Mouse (Mus musculus): ENCODE measurements at regions not wholly inside any gene's neighbourhood (a gene's known extent, or its start where the extent isn't known, plus 50 kb on each side); places are given as distances from the start of the nearest gene placed in this dataset.

GRCm38 (mm10) chr2:75146256-75146655, 320.7 kb downstream of the Mtx2 start:
- no peak overlapping the region for H3K4me3 ChIP-seq (ENCODE audit: insufficient read depth, poor library complexity, severe bottlenecking)
- no peaks in the 10 kb centered on the region for H3K79me3 ChIP-seq (ENCODE audit: low read depth)
- TF ChIP-seq USF1 (IDR thresholded peaks at IDR 0.05; ENCODE audit: low read depth) (no peak), MYOD1 (IDR thresholded peaks at IDR 0.05; ENCODE audit: control insufficient read depth, insufficient read length, low read depth) (no peak), FOSL1 (IDR thresholded peaks at IDR 0.05; ENCODE audit: insufficient read depth, low read length, poor library complexity, severe bottlenecking) (no peak), CEBPB (IDR thresholded peaks at IDR 0.05; ENCODE audit: low read depth) (no peak), CTCF (IDR thresholded peaks at IDR 0.05; ENCODE audit: control insufficient read depth, insufficient read depth, insufficient read length) (no peak), MAX (IDR thresholded peaks at IDR 0.05) (no peak), MYOG (IDR thresholded peaks at IDR 0.05; ENCODE audit: control insufficient read depth, extremely low read depth, insufficient read length) (no peak)
- no peaks in the 10 kb centered on the region for H3K79me2 ChIP-seq (ENCODE audit: control insufficient read depth, insufficient read depth)
- H3K27me3 ChIP-seq (ENCODE audit: control insufficient read depth, insufficient read depth, insufficient read length): peaks cover 9% of the 10 kb centered on the region
- H3K36me3 ChIP-seq (ENCODE audit: control insufficient read depth, insufficient read depth): no peaks in the 10 kb centered on the region
- H3ac ChIP-seq (ENCODE audit: control insufficient read depth, insufficient read length, low read depth): no peak overlapping the region

- H3K4me3 ChIP-seq (ENCODE audit: insufficient read depth, poor library complexity, severe bottlenecking): no peak overlapping the region
- no peaks in the 10 kb centered on the region for H3K36me3 ChIP-seq (ENCODE audit: control insufficient read depth, insufficient read depth)
- H3ac ChIP-seq (ENCODE audit: control insufficient read depth, insufficient read length, low read depth): no peak overlapping the region
- no peaks in the 10 kb centered on the region for H3K79me2 ChIP-seq (ENCODE audit: control insufficient read depth, insufficient read depth)
- no peaks in the 10 kb centered on the region for H3K79me3 ChIP-seq (ENCODE audit: low read depth)
- no peak for TF ChIP-seq CTCF (IDR thresholded peaks at IDR 0.05; ENCODE audit: control insufficient read depth, insufficient read depth, insufficient read length)
- TF ChIP-seq MYOG (IDR thresholded peaks at IDR 0.05; ENCODE audit: control insufficient read depth, extremely low read depth, insufficient read length): no peak
- no peak for TF ChIP-seq FOSL1 (IDR thresholded peaks at IDR 0.05; ENCODE audit: insufficient read depth, low read length, poor library complexity, severe bottlenecking)
- H3K27me3 ChIP-seq (ENCODE audit: control insufficient read depth, insufficient read depth, insufficient read length): peaks cover 9% of the 10 kb centered on the region
Measured at GRCm38 (mm10) chr2:75147399-75147798, 321.8 kb downstream of the Mtx2 start.

GRCm38 (mm10) chr2:75147967-75148366, 322.4 kb downstream of the Mtx2 start:
- Histone ChIP-seq H3ac (ENCODE audit: control insufficient read depth, insufficient read length, low read depth) (no peak overlapping the region), H3K36me3 (ENCODE audit: control insufficient read depth, insufficient read depth) (no peaks in the 10 kb centered on the region), H3K4me3 (ENCODE audit: insufficient read depth, poor library complexity, severe bottlenecking) (no peak overlapping the region), H3K79me2 (ENCODE audit: control insufficient read depth, insufficient read depth) (no peaks in the 10 kb centered on the region), H3K79me3 (ENCODE audit: low read depth) (no peaks in the 10 kb centered on the region), H3K27me3 (ENCODE audit: control insufficient read depth, insufficient read depth, insufficient read length) (peaks cover 5% of the 10 kb centered on the region)
- TF ChIP-seq MAX (IDR thresholded peaks at IDR 0.05) (no peak), CEBPB (IDR thresholded peaks at IDR 0.05; ENCODE audit: low read depth) (no peak), USF1 (IDR thresholded peaks at IDR 0.05; ENCODE audit: low read depth) (no peak), FOSL1 (IDR thresholded peaks at IDR 0.05; ENCODE audit: insufficient read depth, low read length, poor library complexity, severe bottlenecking) (no peak), CTCF (IDR thresholded peaks at IDR 0.05; ENCODE audit: control insufficient read depth, insufficient read depth, insufficient read length) (no peak), MYOG (IDR thresholded peaks at IDR 0.05; ENCODE audit: control insufficient read depth, extremely low read depth, insufficient read length) (no peak), MYOD1 (IDR thresholded peaks at IDR 0.05; ENCODE audit: control insufficient read depth, insufficient read length, low read depth) (no peak)

GRCm38 (mm10) chr2:75149036-75149435, 323.4 kb downstream of the Mtx2 start:
- H3K4me3 ChIP-seq (ENCODE audit: insufficient read depth, poor library complexity, severe bottlenecking): no peak overlapping the region
- H3ac ChIP-seq (ENCODE audit: control insufficient read depth, insufficient read length, low read depth): no peak overlapping the region
- H3K79me3 ChIP-seq (ENCODE audit: low read depth): no peaks in the 10 kb centered on the region
- no peaks in the 10 kb centered on the region for H3K36me3 ChIP-seq (ENCODE audit: control insufficient read depth, insufficient read depth)
- peaks cover 8% of the 10 kb centered on the region for H3K27me3 ChIP-seq (ENCODE audit: control insufficient read depth, insufficient read depth, insufficient read length)
- no peaks in the 10 kb centered on the region for H3K79me2 ChIP-seq (ENCODE audit: control insufficient read depth, insufficient read depth)
- no peak for TF ChIP-seq MYOG (IDR thresholded peaks at IDR 0.05; ENCODE audit: control insufficient read depth, extremely low read depth, insufficient read length)
- no peak for TF ChIP-seq FOSL1 (IDR thresholded peaks at IDR 0.05; ENCODE audit: insufficient read depth, low read length, poor library complexity, severe bottlenecking)
- no peak for TF ChIP-seq MYOD1 (IDR thresholded peaks at IDR 0.05; ENCODE audit: control insufficient read depth, insufficient read length, low read depth)
- no peak for TF ChIP-seq USF1 (IDR thresholded peaks at IDR 0.05; ENCODE audit: low read depth)
- TF ChIP-seq MAX (IDR thresholded peaks at IDR 0.05): no peak
- TF ChIP-seq CEBPB (IDR thresholded peaks at IDR 0.05; ENCODE audit: low read depth): no peak
- TF ChIP-seq CTCF (IDR thresholded peaks at IDR 0.05; ENCODE audit: control insufficient read depth, insufficient read depth, insufficient read length): no peak

GRCm38 (mm10) chr2:75149562-75149961, 324.0 kb downstream of the Mtx2 start:
- Histone ChIP-seq H3K79me2 (ENCODE audit: control insufficient read depth, insufficient read depth) (no peaks in the 10 kb centered on the region), H3K4me3 (ENCODE audit: insufficient read depth, poor library complexity, severe bottlenecking) (no peak overlapping the region), H3K79me3 (ENCODE audit: low read depth) (no peaks in the 10 kb centered on the region), H3K36me3 (ENCODE audit: control insufficient read depth, insufficient read depth) (no peaks in the 10 kb centered on the region), H3K27me3 (ENCODE audit: control insufficient read depth, insufficient read depth, insufficient read length) (peaks cover 9% of the 10 kb centered on the region), H3ac (ENCODE audit: control insufficient read depth, insufficient read length, low read depth) (no peak overlapping the region)
- TF ChIP-seq MYOD1 (IDR thresholded peaks at IDR 0.05; ENCODE audit: control insufficient read depth, insufficient read length, low read depth): no peak
- no peak for TF ChIP-seq CEBPB (IDR thresholded peaks at IDR 0.05; ENCODE audit: low read depth)
- no peak for TF ChIP-seq FOSL1 (IDR thresholded peaks at IDR 0.05; ENCODE audit: insufficient read depth, low read length, poor library complexity, severe bottlenecking)
- TF ChIP-seq MAX (IDR thresholded peaks at IDR 0.05): no peak
- TF ChIP-seq CTCF (IDR thresholded peaks at IDR 0.05; ENCODE audit: control insufficient read depth, insufficient read depth, insufficient read length): no peak
- TF ChIP-seq USF1 (IDR thresholded peaks at IDR 0.05; ENCODE audit: low read depth): no peak
- TF ChIP-seq MYOG (IDR thresholded peaks at IDR 0.05; ENCODE audit: control insufficient read depth, extremely low read depth, insufficient read length): no peak

GRCm38 (mm10) chr2:75150986-75151385, 325.4 kb downstream of the Mtx2 start:
- Histone ChIP-seq H3ac (ENCODE audit: control insufficient read depth, insufficient read length, low read depth) (no peak overlapping the region), H3K4me3 (ENCODE audit: insufficient read depth, poor library complexity, severe bottlenecking) (no peak overlapping the region), H3K27me3 (ENCODE audit: control insufficient read depth, insufficient read depth, insufficient read length) (peaks cover 9% of the 10 kb centered on the region), H3K36me3 (ENCODE audit: control insufficient read depth, insufficient read depth) (no peaks in the 10 kb centered on the region), H3K79me3 (ENCODE audit: low read depth) (no peaks in the 10 kb centered on the region), H3K79me2 (ENCODE audit: control insufficient read depth, insufficient read depth) (no peaks in the 10 kb centered on the region)
- TF ChIP-seq MAX (IDR thresholded peaks at IDR 0.05) (no peak), CTCF (IDR thresholded peaks at IDR 0.05; ENCODE audit: control insufficient read depth, insufficient read depth, insufficient read length) (no peak), MYOD1 (IDR thresholded peaks at IDR 0.05; ENCODE audit: control insufficient read depth, insufficient read length, low read depth) (no peak), FOSL1 (IDR thresholded peaks at IDR 0.05; ENCODE audit: insufficient read depth, low read length, poor library complexity, severe bottlenecking) (no peak), CEBPB (IDR thresholded peaks at IDR 0.05; ENCODE audit: low read depth) (no peak), USF1 (IDR thresholded peaks at IDR 0.05; ENCODE audit: low read depth) (no peak), MYOG (IDR thresholded peaks at IDR 0.05; ENCODE audit: control insufficient read depth, extremely low read depth, insufficient read length) (no peak)

Measured in C2C12 (cell line).